Mouse (Mus musculus) hindbrain, embryonic 16.5 days (tissue): ENCODE data around the gene Ppp1r7. TPM values are rescaled to one million over a fixed set of nuclear protein-coding genes. Genes with fewer than 3 reads are reported as not detected.
A peak's percentile ranks its signal among the peaks of the same experiment; 100 is the strongest.

Source experiments
- ATAC-seq: fragments of 200-750 bp; cut with Nextera tagmentation; 2 replicates; pipeline ENCODE4 v1.8.0; 2017; ENCODE audit warnings: moderate TSS enrichment, moderate library complexity
- H3K27ac ChIP-seq: fragments of 300-500 bp; sonication (generic); 2 replicates; pipeline ENCODE4 v1.5.1; 2014; ENCODE audit warnings: low read depth, mild to moderate bottlenecking, control low read depth, low read length, moderate library complexity
- H3K27me3 ChIP-seq: fragments of 300-500 bp; sonication (generic); replicated peaks from 2 replicates; pipeline ENCODE4 v1.6.1; 2014; ENCODE audit warnings: low read length; ENCODE audit not compliant: control insufficient read depth, insufficient read depth
- H3K36me3 ChIP-seq: fragments of 300-500 bp; sonication (generic); 2 replicates; pipeline ENCODE4 v1.6.1; 2014; ENCODE audit warnings: mild to moderate bottlenecking, low read length, moderate library complexity, mixed read lengths; ENCODE audit not compliant: control insufficient read depth, insufficient read depth
- H3K4me1 ChIP-seq: fragments of 300-500 bp; sonication (generic); 2 replicates; pipeline ENCODE4 v1.6.1; 2014; ENCODE audit warnings: low read depth, low read length; ENCODE audit not compliant: control insufficient read depth, insufficient read depth
- H3K4me2 ChIP-seq: fragments of 300-500 bp; sonication (generic); 2 replicates; pipeline ENCODE4 v1.6.1; 2014; ENCODE audit warnings: mild to moderate bottlenecking, low read length, control low read depth, moderate library complexity
- H3K4me3 ChIP-seq: fragments of 300-500 bp; sonication (generic); 2 replicates; pipeline ENCODE4 v1.5.1; 2014; ENCODE audit warnings: mild to moderate bottlenecking, low read length, control low read depth, moderate library complexity
- H3K9ac ChIP-seq: fragments of 300-500 bp; sonication (generic); 2 replicates; pipeline ENCODE4 v1.6.1; 2014; ENCODE audit warnings: low read depth, mild to moderate bottlenecking, control low read depth, low read length, moderate library complexity
- H3K9me3 ChIP-seq: fragments of 300-500 bp; sonication (generic); 2 replicates; pipeline ENCODE4 v1.6.1; 2014; ENCODE audit warnings: mild to moderate bottlenecking, low read length, moderate library complexity; ENCODE audit not compliant: control insufficient read depth
- WGBS: fragments of 180-500 bp; shearing (Covaris S2); extraction: QIAGEN DNeasy Blood & Tissue Kit; methylation state at CpG from one replicate; pipeline ENCODE4 v1.1.7; 2014; 5-methylcytosine and 5-hydroxymethylcytosine counted together
- microRNA-seq: library from miRNA; unstranded; fragments of <30 nt; microRNA quantifications from one replicate; pipeline ENCODE4, GENCODE M21; 2017
- polyA plus RNA-seq: library from polyadenylated mRNA; unstranded; fragments of >200 nt; fragmentation: Nextera tagmentation; extraction: Ambion mirVana; gene quantifications from 2 replicates; pipeline ENCODE4 v1.2.1, GENCODE M21; 2015

Ppp1r7 gene
- polyA plus RNA-seq, 1 experiment from 2014 or later, result 56.0 TPM

DNA sequence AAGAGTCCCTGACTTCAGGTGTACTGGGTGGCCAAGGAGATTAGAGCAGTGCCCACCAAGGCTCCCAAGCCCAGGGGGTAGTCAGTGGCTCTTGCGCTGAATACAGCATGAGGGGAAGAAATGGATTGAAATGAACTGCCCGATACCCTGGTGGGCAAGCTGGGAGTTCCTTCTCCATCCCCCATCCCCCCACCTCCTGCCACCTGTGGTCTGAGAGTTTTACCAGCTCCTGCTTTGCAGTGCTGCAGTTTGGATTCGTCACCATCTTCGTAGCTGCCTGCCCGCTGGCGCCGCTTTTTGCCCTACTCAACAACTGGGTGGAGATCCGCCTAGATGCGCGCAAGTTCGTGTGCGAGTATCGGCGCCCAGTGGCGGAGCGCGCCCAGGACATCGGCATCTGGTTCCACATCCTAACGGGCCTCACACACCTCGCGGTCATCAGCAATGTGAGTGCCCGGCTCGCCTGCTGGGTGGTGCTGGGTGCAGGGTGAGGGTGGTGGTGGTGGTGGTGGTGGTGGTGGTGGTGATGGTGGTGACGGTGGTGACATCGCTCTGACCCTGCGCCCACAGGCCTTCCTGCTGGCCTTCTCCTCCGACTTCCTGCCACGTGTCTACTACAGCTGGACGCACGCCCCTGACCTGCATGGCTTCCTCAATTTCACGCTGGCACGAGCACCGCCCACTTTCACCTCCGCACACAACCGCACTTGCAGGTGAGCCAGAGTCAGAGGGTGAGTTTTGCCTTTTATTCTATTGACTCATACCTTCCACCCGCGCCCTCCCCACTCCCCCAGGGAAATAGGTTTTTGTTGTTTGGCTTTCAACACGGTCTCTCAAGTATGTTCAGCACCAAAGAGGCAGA is 58.8 kb downstream of the Ppp1r7 start:
- Histone ChIP-seq H3K27ac (no peak overlapping the region), H3K27me3 (no peaks in the 10 kb centered on the region), H3K4me2 (peak overlapping the region; percentile 53), H3K36me3 (peaks cover under 1% of the 10 kb centered on the region), H3K9ac (0 out of 2 replicates have a peak overlapping the region, but pooled peaks have one; percentile 14), H3K4me3 (peak overlapping the region; percentile 23), H3K9me3 (no peaks in the 10 kb centered on the region), H3K4me1 (no peaks in the 10 kb centered on the region)
- WGBS, result 19% methylated on average over 38 of the region's 38 CpGs
- peak; percentile 24; the same call in 1 of the 2 replicates for ATAC-seq

GRCm38 (mm10) chr1:93403403-93403802 is 60.7 kb downstream of the Ppp1r7 start:
- Histone ChIP-seq H3K4me2 (no peak overlapping the region), H3K4me1 (no peaks in the 10 kb centered on the region), H3K9ac (no peak overlapping the region), H3K36me3 (peaks cover 20% of the 10 kb centered on the region), H3K9me3 (no peaks in the 10 kb centered on the region), H3K27me3 (no peaks in the 10 kb centered on the region), H3K27ac (no peak overlapping the region), H3K4me3 (no peak overlapping the region)
- 87% methylated on average over 4 of the region's 4 CpGs for WGBS
- ATAC-seq, result no peak

Small RNAs within 50 kb of the gene (microRNA-seq; reads per million reads assigned to microRNA genes)
- gene Mir6345 (not detected), gene Mir6902 (not detected)

Other genes with a start within 250 kb of the Ppp1r7 start
- 497 and 573 TPM in 2 replicates for gene Kif1a, start 240.9 kb upstream of the Ppp1r7 start, polyA plus RNA-seq
- not detected in 2 replicates for gene Agxt, start 207.6 kb upstream of the Ppp1r7 start, polyA plus RNA-seq
- 0.40 and 0.54 TPM in 2 replicates for gene 2310007B03Rik, start 181.9 kb upstream of the Ppp1r7 start, polyA plus RNA-seq
- gene Crocc2, start 174.1 kb upstream of the Ppp1r7 start, polyA plus RNA-seq, result 0.43 and 0.51 TPM in 2 replicates
- 12.1 and 12.7 TPM in 2 replicates for gene Sned1, start 107.0 kb upstream of the Ppp1r7 start, polyA plus RNA-seq
- 33.5 and 33.7 TPM in 2 replicates for gene Mterf4, start 36.9 kb upstream of the Ppp1r7 start, polyA plus RNA-seq
- 5.2 and 6.4 TPM in 2 replicates for gene Pask, start 628 bp downstream of the Ppp1r7 start, polyA plus RNA-seq
- 1.1 and 1.7 TPM in 2 replicates for gene Ano7, start 31.1 kb downstream of the Ppp1r7 start, polyA plus RNA-seq
- 68.5 and 72.5 TPM in 2 replicates for gene Hdlbp, start 136.0 kb downstream of the Ppp1r7 start, polyA plus RNA-seq
- 3.5 and 4.4 TPM in 2 replicates for gene Farp2, start 169.2 kb downstream of the Ppp1r7 start, polyA plus RNA-seq